Mouse (Mus musculus) brain, embryonic 14.5 days (tissue): ENCODE results near the gene Faap100.

Source experiments
- CTCF ChIP-seq: fragments of 200-500 bp; IDR thresholded peaks from 2 replicates; pipeline ENCODE4 v1.5.1; 2012; ENCODE audit warnings: inconsistent platforms, mild to moderate bottlenecking, moderate library complexity, borderline replicate concordance; ENCODE audit not compliant: insufficient read depth, insufficient read length; ENCODE audit errors: extremely low read depth
- POLR2A ChIP-seq: fragments of 200-500 bp; IDR thresholded peaks from 2 replicates; pipeline ENCODE4 v1.6.1; 2012; ENCODE audit warnings: mild to moderate bottlenecking, inconsistent platforms, borderline replicate concordance; ENCODE audit not compliant: poor library complexity, insufficient read depth, insufficient read length, severe bottlenecking; ENCODE audit errors: extremely low read depth

DNA sequence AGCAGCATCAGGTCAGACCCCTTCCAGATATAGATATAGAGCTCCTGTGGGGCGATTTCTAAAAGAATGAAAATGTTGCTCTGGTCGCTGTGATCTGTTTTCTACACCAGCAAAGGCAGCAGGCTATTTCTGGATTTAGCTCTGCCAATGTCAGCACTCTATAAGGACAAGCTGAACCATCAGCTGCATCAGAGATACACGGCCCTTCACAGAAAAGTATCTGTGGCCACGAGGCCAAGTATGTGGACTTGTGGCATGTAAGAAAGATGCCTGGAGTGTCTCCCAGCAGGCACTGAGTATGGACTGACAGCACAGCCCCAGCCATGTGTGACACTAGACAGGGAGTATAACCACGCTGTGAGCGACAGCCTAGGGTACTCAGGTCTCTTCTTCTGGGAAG lies 8.1 kb upstream of the Faap100 start:
- TF ChIP-seq CTCF, result no peak
- no peak for TF ChIP-seq POLR2A
